Mouse (Mus musculus): ENCODE results near the gene Glipr2.

DNA sequence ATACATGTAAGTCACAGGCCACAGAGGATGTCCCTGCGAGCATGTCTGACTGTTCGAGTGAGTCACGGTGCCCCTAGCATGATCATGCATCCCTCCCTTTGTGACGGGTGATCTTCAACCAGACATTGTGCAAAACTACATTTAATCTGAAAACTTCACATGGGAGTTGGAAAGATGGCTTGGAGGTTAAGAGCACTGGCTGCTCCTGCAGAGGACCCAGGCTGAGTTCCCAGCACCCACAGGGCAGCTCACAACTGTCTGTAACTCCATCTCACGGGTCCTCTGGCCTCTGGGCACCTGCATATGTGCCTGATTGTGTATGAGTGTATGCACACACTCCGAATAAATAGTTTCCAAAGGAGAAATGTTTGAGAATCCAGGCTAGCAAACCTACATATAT is 67.0 kb downstream of the Glipr2 start:
- TF ChIP-seq CTCF (conservative IDR thresholded peaks at IDR 0.05 in 1 of 2, IDR thresholded peaks at IDR 0.05 in 1 of 2; ENCODE audit: low read depth in 2 of 2, low read length in 2 of 2), result no peak
- no peak for TF ChIP-seq TBP (conservative IDR thresholded peaks at IDR 0.05; ENCODE audit: low read depth, low read length)
- TF ChIP-seq BHLHE40 (IDR thresholded peaks at IDR 0.05; ENCODE audit: low read depth, low read length), result no peak
- TF ChIP-seq SIN3A (IDR thresholded peaks at IDR 0.05; ENCODE audit: low read length), result no peak
- no peak for TF ChIP-seq ZMIZ1 (IDR thresholded peaks at IDR 0.05; ENCODE audit: low read depth, low read length)
- no peak for TF ChIP-seq E2F4 (IDR thresholded peaks at IDR 0.05; ENCODE audit: insufficient replicate concordance, low read depth, low read length)
- no peak for TF ChIP-seq POLR2A (IDR thresholded peaks at IDR 0.05; ENCODE audit: low read depth, low read length)
- TF ChIP-seq USF2 (conservative IDR thresholded peaks at IDR 0.05; ENCODE audit: low read depth, low read length), result no peak
- no peak for TF ChIP-seq HCFC1 (IDR thresholded peaks at IDR 0.05; ENCODE audit: low read depth, low read length)
- no peak for TF ChIP-seq RAD21 (IDR thresholded peaks at IDR 0.05; ENCODE audit: low read depth, low read length)
- TF ChIP-seq EP300 (IDR thresholded peaks at IDR 0.05; ENCODE audit: low read length), result no peak
- TF ChIP-seq CHD2 (IDR thresholded peaks at IDR 0.05; ENCODE audit: low read length), result no peak
- no peak for TF ChIP-seq MYC (IDR thresholded peaks at IDR 0.05; ENCODE audit: low read depth, low read length)

Data from CH12.LX (cell line).